Mouse (Mus musculus) intestine, embryonic 14.5 days (tissue): ENCODE data around the gene Rph3al. TPM values are rescaled to one million over a fixed set of nuclear protein-coding genes. Genes with fewer than 3 reads are reported as not detected.

Experiments
- ATAC-seq: fragments of 200-750 bp; cut with Nextera tagmentation; replicated peaks from 2 replicates; pipeline ENCODE4 v1.8.0; 2017; ENCODE audit warnings: low read depth, moderate number of reproducible peaks, moderate TSS enrichment, moderate library complexity; ENCODE audit not compliant: low FRiP score, low TSS enrichment
- DNase-seq: peaks from one replicate; pipeline ENCODE4 v3.0.0-alpha.2; 2018; ENCODE audit warnings: low spot score
- H3K27ac ChIP-seq: fragments of 300-500 bp; sonication (generic); 2 replicates; pipeline ENCODE4 v1.5.1; 2014; ENCODE audit warnings: low read depth, mild to moderate bottlenecking, control low read depth
- H3K27me3 ChIP-seq: fragments of 300-500 bp; sonication (generic); replicated peaks from 2 replicates; pipeline ENCODE4 v1.6.1; 2014; ENCODE audit warnings: low read length, control low read depth; ENCODE audit not compliant: control insufficient read depth, insufficient read depth
- H3K36me3 ChIP-seq: fragments of 300-500 bp; sonication (generic); 2 replicates; pipeline ENCODE4 v1.6.1; 2014; ENCODE audit warnings: low read length, control low read depth; ENCODE audit not compliant: control insufficient read depth, insufficient read depth
- H3K4me1 ChIP-seq: fragments of 300-500 bp; sonication (generic); replicated peaks from 2 replicates; pipeline ENCODE4 v1.6.1; 2014; ENCODE audit warnings: low read length, control low read depth, mixed read lengths; ENCODE audit not compliant: control insufficient read depth, insufficient read depth
- H3K4me2 ChIP-seq: fragments of 300-500 bp; sonication (generic); 2 replicates; pipeline ENCODE4 v1.6.1; 2014; ENCODE audit warnings: low read length
- H3K4me3 ChIP-seq: fragments of 300-500 bp; sonication (generic); 2 replicates; pipeline ENCODE4 v1.5.1; 2014; ENCODE audit warnings: low read depth, low read length, control low read depth, mixed read lengths
- H3K9ac ChIP-seq: fragments of 300-500 bp; sonication (generic); 2 replicates; pipeline ENCODE4 v1.6.1; 2014; ENCODE audit warnings: mild to moderate bottlenecking, low read length
- H3K9me3 ChIP-seq: fragments of 300-500 bp; sonication (generic); 2 replicates; pipeline ENCODE4 v1.6.1; 2016; ENCODE audit warnings: low read length, control low read depth; ENCODE audit not compliant: control insufficient read depth
- WGBS: fragments of 180-500 bp; shearing (Covaris S2); extraction: QIAGEN DNeasy Blood & Tissue Kit; methylation state at CpG from one replicate; pipeline ENCODE4 v1.1.7; 2014; 5-methylcytosine and 5-hydroxymethylcytosine counted together
- polyA plus RNA-seq: library from polyadenylated mRNA; unstranded; fragments of >200 nt; fragmentation: Nextera tagmentation; extraction: Ambion mirVana; gene quantifications from 2 replicates; pipeline ENCODE4 v1.2.1, GENCODE M21; 2014

The Rph3al gene
- polyA plus RNA-seq, 1 experiment from 2014 or later: 21.7 TPM

DNA sequence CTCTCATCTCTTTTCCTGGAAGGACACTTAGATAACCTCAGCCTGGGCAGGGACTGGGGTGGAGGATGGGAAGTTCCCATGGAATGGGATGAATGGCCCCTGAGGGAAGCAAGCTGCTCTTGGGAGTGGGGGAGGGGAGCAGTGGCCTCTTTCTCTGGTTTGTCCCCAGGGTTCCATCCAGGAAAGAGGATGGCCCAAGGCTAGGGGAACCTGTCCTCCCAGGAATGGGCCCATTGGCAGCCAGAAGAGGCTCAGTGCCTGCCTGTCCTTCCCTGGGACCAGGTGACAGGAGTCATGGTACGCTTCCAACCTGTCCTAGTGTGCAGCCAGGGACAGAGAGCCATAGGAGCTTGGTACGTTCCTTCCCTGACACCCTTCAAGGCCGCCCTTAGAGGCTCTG, 96.7 kb downstream of the Rph3al start:
- Histone ChIP-seq H3K9me3 (no peaks in the 10 kb centered on the region), H3K4me1 (no peaks in the 10 kb centered on the region), H3K27me3 (no peaks in the 10 kb centered on the region), H3K9ac (no peak overlapping the region), H3K4me3 (no peak overlapping the region), H3K4me2 (no peak overlapping the region), H3K27ac (no peak overlapping the region), H3K36me3 (no peaks in the 10 kb centered on the region)
- 68% methylated on average over 3 of the region's 3 CpGs for WGBS
- no peak for DNase-seq
- no peak for ATAC-seq

DNA sequence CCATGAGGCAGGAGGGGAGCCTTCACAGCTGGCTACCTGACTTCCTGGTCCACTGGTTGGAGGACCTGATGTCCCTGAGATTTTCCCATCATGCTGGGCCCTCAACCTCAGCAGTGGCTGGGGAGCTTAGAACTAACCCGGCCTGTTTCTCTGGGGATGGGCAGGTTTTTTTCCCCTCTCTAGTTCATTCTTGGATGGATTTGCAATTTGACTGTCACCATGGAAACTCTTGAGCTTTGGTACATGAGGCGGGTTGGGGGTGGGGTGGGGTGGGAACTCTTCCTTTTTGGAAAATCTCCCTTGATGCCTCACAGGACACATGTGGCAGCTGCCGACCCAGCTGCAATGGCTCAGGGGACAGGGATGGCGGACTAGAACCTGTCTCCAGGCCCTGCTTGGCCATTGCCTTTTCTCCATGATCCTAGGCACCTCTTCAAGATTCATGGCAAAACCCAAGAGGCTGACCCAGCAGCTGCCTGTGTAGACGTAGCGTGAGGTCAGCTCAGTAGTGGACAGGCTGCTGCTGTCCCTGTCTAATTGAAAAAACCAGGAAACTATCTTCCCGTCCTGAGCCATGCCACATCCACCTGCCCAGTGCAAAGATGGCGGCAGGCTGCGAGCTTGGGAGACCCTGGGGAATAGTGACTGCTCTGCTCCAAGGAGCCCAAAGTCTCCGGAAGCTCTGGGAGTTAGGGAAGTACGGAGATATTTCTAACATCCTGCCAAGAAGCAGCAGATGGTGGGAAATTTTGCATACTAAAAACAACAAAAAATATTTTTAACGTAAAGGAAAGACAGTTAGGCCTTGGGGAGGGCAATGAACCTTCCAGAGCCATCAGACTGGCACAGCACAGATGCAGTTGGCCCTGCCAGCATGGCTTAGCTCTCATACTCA, 98.4 kb downstream of the Rph3al start:
- Histone ChIP-seq H3K9ac (no peak overlapping the region), H3K9me3 (no peaks in the 10 kb centered on the region), H3K27ac (no peak overlapping the region), H3K36me3 (no peaks in the 10 kb centered on the region), H3K4me2 (no peak overlapping the region), H3K27me3 (no peaks in the 10 kb centered on the region), H3K4me1 (no peaks in the 10 kb centered on the region), H3K4me3 (no peak overlapping the region)
- ATAC-seq: no peak
- DNase-seq: no peak
- 80% methylated on average over 12 of the region's 12 CpGs for WGBS

DNA sequence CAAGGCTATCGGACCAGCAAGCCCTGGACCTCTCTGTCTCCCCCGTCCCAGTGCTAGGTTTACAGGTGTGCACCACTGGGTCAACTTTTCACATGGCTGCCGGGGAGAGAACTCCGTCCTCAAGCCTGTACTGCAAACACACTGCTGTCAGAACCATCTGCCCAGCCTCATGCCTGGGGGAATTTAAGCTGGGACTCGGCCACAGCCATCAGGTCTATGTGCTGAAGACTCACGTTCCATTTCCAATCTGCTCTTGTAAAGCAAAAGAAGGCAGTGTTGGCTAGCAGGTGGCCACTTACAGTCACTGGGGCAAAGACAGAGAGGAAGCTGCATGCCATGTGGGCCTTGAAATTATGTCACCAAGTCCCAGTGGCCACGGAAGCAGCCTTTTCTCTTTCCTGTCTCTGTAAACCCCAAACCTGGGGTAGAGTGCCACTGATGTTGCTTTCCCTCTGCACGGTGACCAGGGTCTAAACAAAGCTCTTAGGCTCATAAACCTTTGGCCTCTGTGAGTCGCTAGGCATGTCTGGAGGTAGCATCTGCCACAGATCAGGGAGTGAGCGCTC, 99.3 kb downstream of the Rph3al start:
- no peak for DNase-seq
- 67% methylated on average over 10 of the region's 10 CpGs for WGBS
- H3K27me3 ChIP-seq: no peaks in the 10 kb centered on the region
- no peaks in the 10 kb centered on the region for H3K4me1 ChIP-seq
- no peaks in the 10 kb centered on the region for H3K9me3 ChIP-seq
- no peak overlapping the region for H3K4me2 ChIP-seq
- ATAC-seq: no peak
- H3K27ac ChIP-seq: no peak overlapping the region
- H3K4me3 ChIP-seq: no peak overlapping the region
- no peaks in the 10 kb centered on the region for H3K36me3 ChIP-seq
- no peak overlapping the region for H3K9ac ChIP-seq

DNA sequence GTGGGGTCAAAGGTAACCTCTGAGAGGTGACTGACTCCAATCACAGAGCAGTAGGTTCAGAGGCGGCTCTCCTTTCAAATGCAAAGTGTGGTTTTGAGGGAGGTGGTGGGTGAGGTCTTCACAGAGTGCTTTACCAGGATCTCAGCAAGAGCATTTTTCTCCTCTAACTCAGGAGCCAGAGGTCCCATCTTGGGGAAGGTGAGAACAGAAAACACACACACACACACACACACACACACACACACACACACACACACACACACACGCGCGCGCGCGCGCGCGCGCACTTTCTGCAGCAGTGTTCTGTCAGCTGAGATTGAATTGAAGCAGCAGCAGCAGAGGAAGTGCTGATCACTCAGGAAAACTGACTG, 102.0 kb downstream of the Rph3al start:
- Histone ChIP-seq H3K36me3 (no peaks in the 10 kb centered on the region), H3K9ac (no peak overlapping the region), H3K9me3 (no peaks in the 10 kb centered on the region), H3K27ac (no peak overlapping the region), H3K4me2 (no peak overlapping the region), H3K27me3 (no peaks in the 10 kb centered on the region), H3K4me3 (no peak overlapping the region), H3K4me1 (no peaks in the 10 kb centered on the region; the same call in 1 of the 2 replicates)
- ATAC-seq (no peak), DNase-seq (no peak)
- WGBS: 47% methylated on average over 11 of the region's 11 CpGs

DNA sequence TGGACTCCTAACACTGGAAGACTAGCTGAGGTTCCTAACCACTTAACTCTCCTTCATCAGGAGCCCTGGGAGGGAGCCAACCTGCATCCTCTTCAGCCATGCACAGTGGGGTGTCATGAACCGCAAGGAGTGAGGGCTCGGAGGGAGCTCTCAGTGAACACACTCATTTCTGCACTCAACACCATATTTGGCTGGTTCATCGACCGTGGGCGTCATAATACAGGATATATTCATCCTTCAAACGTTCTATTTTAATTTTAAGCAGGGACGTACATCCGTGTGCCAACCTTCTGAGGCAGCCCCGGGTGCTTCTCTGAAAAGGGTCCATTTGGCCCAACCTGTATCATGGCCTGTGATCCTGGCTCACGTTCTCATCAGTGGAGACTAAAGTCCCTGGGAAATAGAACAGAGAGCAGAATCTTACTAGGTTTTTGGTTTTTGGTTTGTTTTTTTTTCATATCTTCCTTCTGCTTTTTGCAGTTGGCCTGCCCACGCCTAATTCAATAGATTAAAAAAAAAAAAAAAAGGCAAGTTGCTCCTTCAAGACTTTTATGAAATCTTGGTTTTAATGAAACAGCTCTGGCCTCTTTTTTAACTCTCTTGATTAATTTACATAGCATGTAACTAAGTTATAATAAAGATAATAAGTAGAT, 102.5 kb downstream of the Rph3al start:
- no peak overlapping the region for H3K4me2 ChIP-seq
- no peak for DNase-seq
- no peak overlapping the region for H3K27ac ChIP-seq
- no peaks in the 10 kb centered on the region for H3K9me3 ChIP-seq
- no peaks in the 10 kb centered on the region for H3K27me3 ChIP-seq
- no peak for ATAC-seq
- WGBS: 72% methylated on average over 11 of the region's 11 CpGs
- H3K9ac ChIP-seq: no peak overlapping the region
- no peaks in the 10 kb centered on the region; the same call in 1 of the 2 replicates for H3K4me1 ChIP-seq
- no peaks in the 10 kb centered on the region for H3K36me3 ChIP-seq
- H3K4me3 ChIP-seq: no peak overlapping the region

DNA sequence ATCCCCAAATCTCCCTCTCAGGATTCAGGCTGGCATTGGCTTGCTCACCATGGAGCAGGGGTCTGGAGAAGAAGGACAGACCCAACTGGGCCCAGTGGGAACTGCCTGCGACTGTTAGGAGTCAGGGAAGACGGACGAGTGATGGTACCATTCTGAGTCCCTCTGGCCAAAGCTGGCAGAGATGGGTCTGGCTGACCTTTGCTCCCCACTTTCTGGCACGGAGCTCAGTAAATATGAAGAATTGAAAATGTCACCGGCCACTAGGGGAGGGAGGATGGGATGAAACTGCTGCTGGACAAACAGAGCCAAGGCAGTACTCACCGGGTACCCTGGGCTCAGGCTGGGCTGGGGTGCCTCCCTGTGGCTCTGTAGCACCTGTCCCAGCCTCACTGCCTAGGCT, 105.1 kb downstream of the Rph3al start:
- ATAC-seq (no peak), DNase-seq (no peak)
- Histone ChIP-seq H3K36me3 (no peaks in the 10 kb centered on the region), H3K9ac (no peak overlapping the region), H3K4me1 (no peaks in the 10 kb centered on the region; the same call in 1 of the 2 replicates), H3K4me3 (no peak overlapping the region), H3K9me3 (no peaks in the 10 kb centered on the region), H3K4me2 (no peak overlapping the region), H3K27me3 (no peaks in the 10 kb centered on the region), H3K27ac (no peak overlapping the region)
- 67% methylated on average over 6 of the region's 6 CpGs for WGBS

DNA sequence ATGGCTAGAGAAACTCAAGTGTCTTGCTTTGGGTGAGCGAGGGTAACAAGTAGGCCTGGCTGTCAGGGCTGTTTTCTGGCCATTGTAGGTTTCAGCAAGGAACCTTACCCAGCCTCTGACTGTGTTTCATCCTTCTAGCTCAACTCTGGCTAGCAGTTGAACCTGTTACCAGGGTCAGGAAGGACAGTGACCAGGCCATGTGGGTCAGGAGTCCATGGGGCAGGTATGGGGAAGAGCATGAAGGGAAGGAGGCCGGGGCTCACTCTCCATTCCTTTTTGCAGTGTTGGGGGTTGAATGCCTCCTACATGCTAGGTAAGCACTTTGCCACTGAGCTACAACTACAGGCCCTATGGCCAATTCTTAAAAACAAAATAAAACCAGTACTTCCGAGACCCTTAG, 107.8 kb downstream of the Rph3al start:
- no peak for ATAC-seq

DNA sequence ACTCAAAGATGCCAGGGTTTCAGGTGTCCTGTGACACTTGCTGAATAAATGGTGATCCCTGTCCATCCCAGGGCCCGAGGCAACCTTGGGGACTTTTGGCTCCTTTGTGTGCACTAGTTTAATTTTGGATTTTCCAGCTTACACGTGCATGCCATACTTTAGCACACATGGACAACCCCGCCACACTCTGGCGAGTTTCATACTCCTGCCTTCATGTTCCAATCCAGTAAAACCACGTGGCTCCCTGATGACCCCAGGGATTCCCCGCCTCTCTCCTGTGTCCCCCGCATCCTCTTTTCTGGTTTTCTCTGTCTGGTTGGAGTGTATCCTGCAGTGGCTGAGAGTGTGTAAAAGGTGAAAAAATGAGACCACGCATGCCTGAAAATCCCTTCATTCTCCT, 110.8 kb downstream of the Rph3al start:
- Histone ChIP-seq H3K4me1 (no peaks in the 10 kb centered on the region; the same call in 1 of the 2 replicates), H3K9ac (no peak overlapping the region), H3K4me2 (no peak overlapping the region), H3K9me3 (no peaks in the 10 kb centered on the region), H3K4me3 (no peak overlapping the region), H3K36me3 (no peaks in the 10 kb centered on the region), H3K27me3 (no peaks in the 10 kb centered on the region), H3K27ac (no peak overlapping the region)
- DNase-seq: no peak
- no peak for ATAC-seq
- WGBS: 86% methylated on average over 8 of the region's 8 CpGs

More for the DNA sequence above, 107.8 kb downstream of the Rph3al start:
- no peak for DNase-seq
- H3K36me3 ChIP-seq: no peaks in the 10 kb centered on the region
- WGBS: 91% methylated on average over 3 of the region's 3 CpGs
- H3K9me3 ChIP-seq: no peaks in the 10 kb centered on the region
- H3K4me3 ChIP-seq: no peak overlapping the region
- H3K4me2 ChIP-seq: no peak overlapping the region
- no peak overlapping the region for H3K27ac ChIP-seq
- no peaks in the 10 kb centered on the region; the same call in 1 of the 2 replicates for H3K4me1 ChIP-seq
- no peaks in the 10 kb centered on the region for H3K27me3 ChIP-seq
- H3K9ac ChIP-seq: no peak overlapping the region
